Mouse (Mus musculus) erythroblast, embryonic 14.5 days (primary cell): ENCODE data around the gene Lrrc8c.

Experiments used
- GATA1 ChIP-seq: IDR thresholded peaks from 2 replicates; pipeline ENCODE4 v1.6.1; 2012; ENCODE audit warnings: low read length, inconsistent platforms, mixed read lengths
- TAL1 ChIP-seq: IDR thresholded peaks from 3 replicates; pipeline ENCODE4 v1.6.1; 2012; ENCODE audit warnings: low read length, inconsistent platforms, mixed read lengths

- TF ChIP-seq GATA1, result no peak
- TF ChIP-seq TAL1, result no peak
These were observed 5.8 kb downstream of the Lrrc8c start for GRCm38 (mm10) chr5:105525004-105525403.
